Mouse (Mus musculus) small intestine, adult 2 months (tissue): ENCODE data around the gene Rap1a.

Experiments
- CTCF ChIP-seq: fragments of 200-500 bp; IDR thresholded peaks from 2 replicates; pipeline ENCODE4 v1.5.1; 2012; ENCODE audit warnings: low read depth, mild to moderate bottlenecking, control low read depth, inconsistent platforms, low read length, moderate library complexity, mixed read lengths; ENCODE audit not compliant: insufficient replicate concordance, insufficient read length; ENCODE audit errors: extremely low read depth
- POLR2A ChIP-seq: fragments of 200-500 bp; IDR thresholded peaks from 2 replicates; pipeline ENCODE4 v1.6.1; 2012; ENCODE audit warnings: low read depth, mild to moderate bottlenecking, control low read depth, inconsistent platforms, low read length, moderate library complexity

DNA sequence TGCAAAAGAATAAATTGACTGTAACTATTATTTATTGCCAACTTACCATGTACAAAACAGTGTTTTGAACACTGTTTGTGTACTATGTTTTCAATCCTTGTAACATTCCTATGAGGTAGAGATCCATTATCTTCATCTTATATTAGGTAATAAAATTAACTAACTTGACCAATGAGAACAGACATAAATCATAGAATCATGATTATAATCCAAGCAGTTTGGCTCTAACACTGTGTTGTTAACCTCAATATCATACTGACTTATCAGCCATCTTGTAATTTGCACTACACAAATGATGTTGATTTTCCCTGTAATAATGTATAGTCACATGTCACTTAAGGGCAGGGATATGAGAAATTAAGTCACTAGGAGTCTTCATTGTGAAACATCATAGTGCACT lies 26.6 kb downstream of the Rap1a start:
- no peak for TF ChIP-seq CTCF
- no peak for TF ChIP-seq POLR2A
